Mouse (Mus musculus): ENCODE results near the gene Ncoa4. TPM values are rescaled to one million over a fixed set of nuclear protein-coding genes. Genes with fewer than 3 reads are reported as not detected.
"Not testable (repeated sequence)": the region's sequence is repeated elsewhere in the genome, so short reads cannot be mapped to it uniquely, and the experiment has no call there.

Ncoa4 gene
- total RNA-seq, 2 experiments from 2014 or later: 211 to 232 TPM

DNA sequence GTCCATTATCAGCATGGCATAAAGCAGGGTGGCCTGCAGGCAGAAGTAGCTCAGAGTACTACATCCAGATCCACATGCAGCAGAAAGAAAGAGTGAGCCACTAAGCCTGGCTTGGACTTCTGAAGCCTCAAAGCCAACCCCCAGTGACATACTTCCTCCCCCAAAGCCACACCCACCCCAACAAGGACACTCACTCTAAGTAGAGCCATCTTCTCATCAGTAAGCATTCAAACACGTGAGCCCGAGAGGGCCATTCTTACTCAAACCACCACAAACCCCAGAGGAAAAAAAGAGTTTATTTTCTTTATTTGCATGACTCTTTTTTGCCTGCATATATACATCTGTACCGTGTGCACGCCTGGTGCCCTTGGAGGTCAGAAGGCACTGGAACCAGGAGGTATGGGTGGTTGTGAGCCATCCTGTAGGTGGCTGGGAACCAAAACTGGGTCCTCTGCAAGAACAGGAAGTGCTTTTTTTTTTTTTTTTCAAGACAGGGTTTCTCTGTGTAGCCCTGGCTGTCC is 455 bp upstream of the Ncoa4 start:
- peak; percentile 43 for ATAC-seq (replicated peaks; ENCODE audit: poor library complexity, severe bottlenecking)

DNA sequence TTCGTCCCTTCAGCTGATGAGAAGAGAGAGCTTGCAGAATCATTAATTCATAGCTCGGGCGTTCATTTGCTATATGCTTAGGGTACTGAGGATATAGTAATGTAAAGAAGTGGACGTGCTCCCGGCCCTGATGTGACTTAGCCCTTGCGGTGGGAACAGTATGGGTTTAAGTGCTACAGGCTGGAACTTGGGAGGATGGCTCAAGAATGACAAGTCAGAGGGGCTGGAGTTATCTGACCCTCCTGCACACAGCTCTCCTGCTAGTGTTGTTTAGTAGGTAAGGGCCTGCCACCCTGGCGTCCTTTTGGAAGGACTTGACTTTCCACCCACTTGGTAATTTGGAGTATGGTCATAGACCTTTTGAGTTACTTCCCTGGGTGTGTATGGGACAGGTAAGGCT is 898 bp downstream of the Ncoa4 start:
- no peak for ATAC-seq (replicated peaks; ENCODE audit: poor library complexity, severe bottlenecking)

DNA sequence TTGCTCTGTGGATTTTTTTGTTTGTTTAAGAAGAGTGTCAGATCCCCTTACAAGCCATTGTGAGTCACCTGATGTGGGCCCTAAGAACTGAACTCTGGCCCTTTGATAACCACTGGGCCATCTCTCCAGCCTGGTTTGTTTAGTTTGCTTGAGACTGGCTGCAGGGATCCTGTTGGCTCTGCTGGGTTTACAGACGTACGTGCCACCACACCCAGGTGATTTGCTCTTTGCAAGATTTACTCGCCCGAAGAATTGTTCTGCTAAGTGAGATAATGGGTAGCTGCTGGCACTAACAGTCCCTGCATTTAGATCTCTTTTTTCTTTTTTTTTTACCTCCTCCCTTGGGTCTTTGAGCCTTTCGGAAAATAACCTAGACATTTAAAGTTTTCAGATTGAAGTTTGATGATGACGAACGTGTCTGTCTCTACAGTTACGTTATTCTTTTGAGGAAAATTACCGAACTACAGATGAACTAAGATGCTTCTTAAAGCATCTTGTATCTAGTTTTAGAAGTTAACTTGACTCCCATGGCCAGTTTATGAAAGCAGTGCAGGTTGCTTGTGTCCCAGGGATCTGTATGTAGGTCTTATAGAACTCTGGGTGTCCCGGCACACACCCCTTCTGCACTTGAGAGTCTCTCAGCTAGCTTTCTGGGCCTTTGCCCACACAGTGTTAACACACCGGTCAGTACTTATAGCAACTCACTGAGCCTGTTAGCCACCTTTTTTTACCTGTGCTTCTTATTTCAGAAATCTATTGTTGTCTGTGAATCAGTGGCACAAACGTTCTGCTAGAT is 1.6 kb downstream of the Ncoa4 start:
- ATAC-seq (replicated peaks; ENCODE audit: poor library complexity, severe bottlenecking): no peak

DNA sequence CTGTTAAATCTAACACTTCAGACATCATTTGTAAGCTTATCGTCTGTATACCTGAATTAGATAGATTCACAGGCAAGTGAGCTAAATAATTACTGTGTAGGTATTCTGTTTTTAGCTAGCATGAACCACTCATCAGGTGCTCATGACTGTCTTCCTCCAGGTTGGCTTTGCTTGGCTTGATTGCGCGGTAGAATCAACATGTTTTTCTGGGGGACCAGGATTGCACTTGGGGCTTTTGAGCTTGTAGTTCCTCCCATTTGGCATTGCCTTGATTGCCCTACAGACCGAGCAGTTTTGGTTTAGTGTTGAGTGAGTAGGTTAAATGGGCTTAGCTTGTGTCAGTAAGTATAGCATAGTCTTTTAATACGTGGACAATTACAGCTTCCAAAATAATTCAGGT is 2.6 kb downstream of the Ncoa4 start:
- ATAC-seq (replicated peaks; ENCODE audit: poor library complexity, severe bottlenecking): no peak

DNA sequence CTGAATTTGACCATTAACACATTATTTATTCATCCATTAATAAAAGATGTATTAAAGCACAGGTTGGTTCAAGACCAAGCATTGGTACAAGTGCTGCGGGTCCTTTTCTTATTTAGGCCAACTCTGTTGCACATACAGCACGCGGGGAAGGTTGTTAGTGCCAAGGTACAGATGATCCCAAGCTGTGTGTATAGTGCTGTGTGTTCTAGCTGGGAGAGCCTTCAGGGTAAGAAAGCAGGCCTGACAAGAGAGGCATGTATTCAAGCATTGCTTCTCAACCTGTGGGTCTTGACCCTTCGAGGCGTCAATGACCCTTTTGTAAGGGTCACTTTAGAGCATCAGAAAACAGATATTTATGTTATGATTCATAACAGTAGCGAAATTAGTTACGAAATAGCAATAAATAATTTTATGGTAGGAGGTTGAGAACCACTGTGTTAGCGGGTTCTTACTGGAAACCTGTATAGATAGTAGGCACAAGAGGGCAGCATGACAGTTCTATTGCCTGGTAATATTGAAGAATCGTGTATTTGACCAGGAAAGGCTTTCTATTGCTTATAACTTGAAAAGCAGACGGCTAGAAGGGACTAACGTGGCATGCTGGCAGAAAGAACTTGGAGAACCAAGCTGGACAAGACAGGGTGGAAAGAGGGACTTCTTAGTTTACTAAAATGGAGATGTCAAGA is 3.7 kb downstream of the Ncoa4 start:
- ATAC-seq (replicated peaks; ENCODE audit: poor library complexity, severe bottlenecking): no peak

DNA sequence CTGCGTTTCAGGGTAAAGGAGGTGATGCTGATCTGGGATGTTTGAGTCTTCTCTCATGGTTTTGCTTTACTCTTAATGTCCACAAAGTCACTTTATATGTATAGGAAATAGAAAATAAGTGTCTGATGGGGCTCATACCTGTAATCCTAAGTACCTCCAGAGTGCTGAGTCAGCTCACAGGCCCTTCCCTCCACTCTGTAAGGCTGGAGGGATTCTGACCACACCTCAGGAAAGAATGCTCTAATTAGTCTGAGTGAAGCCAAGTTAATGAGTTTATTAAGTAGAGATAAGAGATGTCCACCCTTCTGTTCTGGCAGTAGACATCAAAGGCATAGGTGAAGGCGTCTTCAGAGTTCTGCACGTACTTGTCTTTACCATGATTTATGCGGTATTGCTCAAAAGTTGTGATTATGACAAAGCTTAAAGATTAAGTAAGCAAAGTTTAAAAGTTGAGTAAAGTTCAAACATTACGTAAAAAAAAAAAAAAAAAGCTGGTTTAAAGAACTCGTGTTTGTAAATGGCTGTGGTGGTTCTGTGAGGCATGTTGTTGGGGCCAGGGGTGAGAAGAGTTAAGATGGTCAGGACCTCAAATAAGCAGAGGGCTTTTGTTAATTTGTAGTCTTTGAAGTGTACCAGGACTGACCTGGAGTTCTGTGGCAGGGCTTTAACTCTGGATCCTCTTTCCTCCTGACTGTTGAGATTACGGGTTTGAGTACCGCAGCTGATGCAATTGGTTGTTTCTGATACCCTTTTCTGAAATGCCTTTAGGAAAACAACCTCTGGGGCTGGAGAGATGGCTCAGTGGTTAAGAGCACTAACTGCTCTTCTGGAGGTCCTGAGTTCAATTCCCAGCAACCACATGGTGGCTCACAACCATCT is 4.7 kb downstream of the Ncoa4 start:
- ATAC-seq (replicated peaks; ENCODE audit: poor library complexity, severe bottlenecking): peak; percentile 0; the same call in 1 of the 2 replicates

DNA sequence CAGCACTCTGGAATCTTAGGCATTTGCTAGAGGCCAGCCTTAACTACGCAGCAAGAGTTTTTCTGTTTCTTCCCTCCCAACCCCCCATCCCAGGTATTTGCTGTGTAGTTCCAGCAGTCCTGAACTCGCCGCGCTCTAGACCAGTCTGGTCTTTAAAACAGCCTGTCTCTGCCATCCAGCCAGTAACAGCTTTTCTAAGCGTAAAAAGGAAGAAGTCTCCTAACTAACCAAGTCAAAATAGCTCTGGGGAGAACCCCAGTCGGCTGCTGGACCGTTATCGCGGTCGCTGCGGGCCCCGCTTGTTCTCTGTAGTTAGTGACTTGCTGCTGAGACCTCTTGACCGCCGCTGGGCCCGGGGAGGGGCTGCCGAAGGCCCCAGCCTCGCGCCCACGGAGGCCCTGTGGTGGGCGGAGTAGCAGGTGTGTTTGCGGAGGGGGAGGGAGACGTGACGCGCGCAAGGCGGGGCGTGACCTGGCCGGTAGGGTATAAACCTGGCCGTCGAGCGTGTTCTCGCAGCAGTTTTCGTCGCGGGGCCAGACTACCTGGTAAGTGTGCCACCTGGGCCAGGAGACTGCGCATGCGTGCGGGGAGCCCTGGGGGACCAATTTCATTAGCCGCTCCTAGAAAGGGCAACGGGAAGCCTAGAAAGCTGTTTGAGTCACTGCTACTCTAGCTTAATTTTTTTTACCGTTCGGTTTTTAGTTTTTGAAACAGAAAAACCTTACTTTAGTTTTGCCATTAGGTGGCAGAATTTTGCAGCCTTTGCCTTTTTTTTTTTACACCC is 5.8 kb downstream of the Ncoa4 start:
- peak; percentile 81 for ATAC-seq (replicated peaks; ENCODE audit: poor library complexity, severe bottlenecking)

DNA sequence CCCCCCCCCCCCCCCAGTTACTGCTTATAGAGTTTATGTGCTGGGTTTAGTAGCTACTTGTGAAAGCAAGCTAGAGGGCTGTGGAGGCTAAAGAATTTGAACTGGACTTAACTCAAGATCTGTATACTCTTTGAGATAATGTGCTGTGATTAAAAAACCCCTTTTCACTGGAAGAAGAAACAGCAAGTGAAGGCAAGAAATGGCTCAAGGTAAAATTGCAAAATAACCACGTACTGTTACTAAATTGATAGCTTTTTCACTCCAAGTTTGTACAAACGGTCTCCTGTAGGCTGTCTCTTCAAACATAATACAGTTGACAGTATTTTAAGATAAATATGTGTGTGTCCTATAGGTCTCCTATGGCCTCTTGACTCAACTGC is 6.4 kb downstream of the Ncoa4 start:
- no peak for ATAC-seq (replicated peaks; ENCODE audit: poor library complexity, severe bottlenecking)

DNA sequence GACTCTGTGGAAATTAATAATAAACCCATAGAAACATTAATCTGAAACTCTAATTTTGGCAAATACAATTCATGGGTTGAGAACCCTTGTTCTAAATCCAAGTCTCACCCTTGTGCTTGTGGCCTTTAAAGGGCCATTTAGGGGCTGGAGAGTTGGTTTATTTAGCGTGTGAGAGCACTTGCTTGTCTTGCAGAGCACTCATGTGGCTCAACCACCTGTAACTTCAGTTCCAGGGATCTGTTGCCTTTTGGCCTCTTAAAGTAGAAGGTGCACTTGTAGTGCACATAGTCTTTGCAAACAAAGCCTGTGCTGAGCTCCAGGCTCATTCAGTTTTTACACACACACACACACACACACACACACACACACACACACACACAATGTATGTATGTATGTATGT is 7.2 kb downstream of the Ncoa4 start:
- ATAC-seq (replicated peaks; ENCODE audit: poor library complexity, severe bottlenecking): no peak

DNA sequence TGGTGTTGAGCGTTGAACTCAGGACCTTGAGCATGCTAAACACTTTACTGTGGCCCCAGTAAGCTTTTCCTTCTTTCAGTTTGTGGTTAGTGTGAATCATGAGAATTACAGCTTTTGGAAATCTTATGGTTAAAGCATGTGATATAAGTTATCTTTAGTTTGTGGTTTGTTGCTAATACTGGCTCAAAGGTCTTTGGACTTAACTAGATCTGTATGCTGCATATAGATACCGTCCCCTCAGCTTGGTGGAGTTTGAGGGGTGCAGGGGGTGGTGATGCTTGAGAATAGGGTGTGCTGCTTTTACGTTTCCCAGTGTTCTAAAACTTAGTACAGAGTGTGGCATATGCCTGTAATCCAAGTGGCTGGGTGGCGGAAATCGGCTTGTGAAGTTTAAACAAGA is 7.7 kb downstream of the Ncoa4 start:
- ATAC-seq (replicated peaks; ENCODE audit: poor library complexity, severe bottlenecking): no peak; the same call in 1 of the 2 replicates

DNA sequence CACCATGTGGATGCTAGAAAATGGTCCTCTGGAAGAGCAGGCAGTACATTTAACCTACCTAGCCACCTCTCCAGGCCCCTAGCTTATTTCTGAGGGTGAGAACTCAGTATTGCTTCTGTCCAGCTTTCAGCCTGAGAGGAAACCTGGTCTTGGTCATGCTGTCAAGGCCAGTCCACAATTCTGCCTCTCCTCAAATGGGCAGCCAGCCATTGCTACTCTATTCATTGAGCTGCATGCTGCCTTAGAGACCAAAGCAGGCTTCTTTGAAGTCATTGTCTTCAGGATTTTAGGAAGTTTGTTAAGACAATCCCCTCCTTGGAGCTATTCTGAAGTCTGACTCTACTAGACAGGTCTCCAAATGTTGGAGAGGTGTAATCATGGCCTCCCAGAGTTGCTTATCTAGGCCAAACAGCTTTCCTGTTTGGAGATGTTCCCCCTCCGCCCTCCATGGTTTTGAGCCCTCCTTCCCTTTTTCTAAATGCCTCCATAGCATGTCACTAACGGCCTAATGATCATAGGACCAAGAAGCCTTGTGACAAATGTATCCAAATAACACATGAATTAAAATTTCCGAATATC is 9.1 kb downstream of the Ncoa4 start:
- peak; percentile 23; the same call in 1 of the 2 replicates for ATAC-seq (replicated peaks; ENCODE audit: poor library complexity, severe bottlenecking)

DNA sequence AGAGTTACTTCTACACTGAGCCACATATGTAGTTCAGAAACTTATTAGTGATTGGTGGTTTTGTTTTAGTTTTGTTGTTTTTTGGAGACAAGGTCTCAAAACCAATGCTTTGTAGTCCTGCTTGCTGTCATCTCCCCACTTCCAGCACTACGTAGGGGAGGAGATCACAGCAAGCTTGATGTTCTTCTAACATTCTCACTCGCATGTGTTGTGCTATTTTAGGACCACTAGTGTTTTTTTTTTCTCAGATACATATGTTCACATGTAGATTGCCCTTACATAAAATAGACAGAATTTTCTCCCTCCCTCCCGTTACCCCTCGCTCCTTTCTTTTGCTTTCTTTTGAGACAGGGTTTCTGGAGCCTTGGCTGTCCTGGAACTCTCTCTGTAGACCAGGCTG is 10.5 kb downstream of the Ncoa4 start:
- ATAC-seq (replicated peaks; ENCODE audit: poor library complexity, severe bottlenecking): no peak

DNA sequence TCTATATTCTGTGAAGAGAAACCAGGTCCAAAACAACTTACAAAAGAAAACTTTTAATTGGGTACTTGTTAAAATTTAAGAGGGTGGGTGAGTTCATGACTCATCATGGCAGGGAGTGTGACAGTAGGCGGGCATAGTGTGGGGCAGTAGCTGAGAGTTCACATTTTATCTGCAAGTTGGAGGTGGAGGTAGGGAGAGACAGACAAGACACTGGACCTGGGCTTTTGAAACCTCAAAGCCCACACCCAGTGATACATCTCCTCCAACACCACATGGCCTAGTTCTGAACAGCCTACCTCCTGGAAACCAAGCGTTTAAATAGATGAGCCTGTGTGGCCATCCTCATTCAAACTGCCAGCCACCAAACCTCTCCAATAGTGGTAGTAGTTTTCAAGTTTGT is 15.6 kb downstream of the Ncoa4 start:
- no peak for ATAC-seq (replicated peaks; ENCODE audit: poor library complexity, severe bottlenecking)

DNA sequence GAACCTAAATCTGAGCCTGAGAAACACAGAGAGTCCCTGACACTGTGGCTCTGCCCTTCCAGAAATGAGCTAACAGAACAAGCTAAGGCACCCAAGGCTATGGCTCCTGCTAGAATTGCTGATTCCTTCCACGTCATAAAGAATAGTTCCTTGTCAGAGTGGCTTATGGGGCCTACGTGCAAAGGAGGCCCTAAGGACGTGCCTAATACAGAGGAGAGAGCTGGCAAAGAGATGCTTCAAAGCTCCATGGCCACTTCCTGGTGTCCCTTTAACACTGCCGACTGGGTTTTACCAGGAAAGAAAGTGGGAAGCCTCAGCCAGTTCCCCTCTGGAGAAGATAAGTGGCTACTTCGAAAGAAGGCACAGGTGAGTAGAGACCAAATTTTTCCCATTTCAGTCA is 16.9 kb downstream of the Ncoa4 start:
- not testable (repeated sequence) for ATAC-seq (replicated peaks; ENCODE audit: poor library complexity, severe bottlenecking)

DNA sequence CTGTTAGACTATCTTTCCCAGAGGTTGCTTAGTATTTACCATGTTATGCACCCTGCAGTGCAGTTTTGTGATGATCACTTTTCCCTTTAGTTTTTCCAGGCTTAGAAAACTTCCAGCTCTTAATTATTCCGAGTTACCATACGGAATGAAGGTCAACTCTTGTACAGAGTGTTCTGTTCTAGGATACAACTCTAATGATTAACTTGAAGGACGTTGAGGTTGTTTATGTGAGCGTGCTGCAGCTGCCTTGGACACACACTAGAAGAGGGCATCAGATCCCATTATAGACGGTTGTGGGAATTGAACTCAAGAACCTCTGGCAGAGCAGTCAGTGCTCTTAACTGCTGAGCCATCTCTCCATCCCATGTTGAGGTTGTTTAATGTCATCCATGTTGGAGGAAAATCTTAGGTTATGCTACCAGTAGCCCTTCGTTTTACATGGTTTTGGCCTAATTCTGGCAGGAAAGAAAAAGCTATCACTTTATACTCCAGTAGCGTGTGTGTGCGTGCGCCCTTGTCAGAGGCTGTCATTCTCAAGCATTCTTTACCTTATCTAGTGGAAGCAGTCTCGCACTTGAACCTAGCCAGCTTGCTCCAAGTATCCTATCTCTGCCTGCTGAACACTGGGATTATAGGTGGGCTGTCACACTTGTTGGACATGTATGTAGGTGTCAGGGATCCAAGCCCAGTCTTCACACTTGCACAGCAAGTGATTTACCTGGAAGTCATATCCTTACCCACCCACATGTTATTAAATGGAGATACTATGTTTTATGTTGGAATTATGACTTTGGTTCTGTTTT is 19.9 kb downstream of the Ncoa4 start:
- ATAC-seq (replicated peaks; ENCODE audit: poor library complexity, severe bottlenecking): no peak

DNA sequence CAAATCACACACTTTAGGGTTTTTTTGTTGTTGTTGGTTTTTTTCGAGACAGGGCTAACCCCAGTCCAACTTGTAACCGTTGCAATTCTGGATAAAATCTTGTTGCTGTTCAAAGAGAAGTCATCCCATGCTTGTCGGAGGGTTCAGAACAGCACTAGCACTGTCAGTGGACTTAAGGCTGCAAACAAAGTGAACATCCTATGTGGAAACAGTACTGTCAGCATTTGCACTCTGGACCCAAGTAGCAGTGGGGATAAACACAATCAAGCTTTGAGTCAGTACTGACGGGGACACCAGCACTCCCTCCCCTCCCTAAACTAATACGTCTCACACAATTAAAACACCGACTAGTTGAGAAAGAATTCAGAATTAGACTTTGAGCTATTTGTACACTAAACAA is 21.2 kb downstream of the Ncoa4 start:
- no peak for ATAC-seq (replicated peaks; ENCODE audit: poor library complexity, severe bottlenecking)

DNA sequence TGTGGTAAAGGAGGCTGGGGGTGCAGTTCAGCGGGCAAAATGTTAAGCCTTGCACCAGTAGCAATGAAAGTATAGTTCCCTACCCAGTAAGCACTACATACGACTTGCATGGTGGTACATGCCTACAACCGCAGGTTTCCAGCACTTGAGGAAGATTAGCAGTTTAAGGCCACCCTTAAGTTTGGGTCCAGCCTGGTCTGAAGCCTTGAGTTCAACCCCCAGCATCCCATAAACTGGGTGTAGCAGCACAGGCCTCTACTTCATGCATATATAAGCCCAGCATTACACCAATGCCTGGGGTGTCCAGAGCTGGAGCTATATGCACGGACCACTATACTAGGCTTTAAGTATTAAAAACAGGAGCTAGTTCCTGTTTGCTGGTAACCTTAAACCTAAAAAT is 24.2 kb downstream of the Ncoa4 start:
- no peak for ATAC-seq (replicated peaks; ENCODE audit: poor library complexity, severe bottlenecking)

DNA sequence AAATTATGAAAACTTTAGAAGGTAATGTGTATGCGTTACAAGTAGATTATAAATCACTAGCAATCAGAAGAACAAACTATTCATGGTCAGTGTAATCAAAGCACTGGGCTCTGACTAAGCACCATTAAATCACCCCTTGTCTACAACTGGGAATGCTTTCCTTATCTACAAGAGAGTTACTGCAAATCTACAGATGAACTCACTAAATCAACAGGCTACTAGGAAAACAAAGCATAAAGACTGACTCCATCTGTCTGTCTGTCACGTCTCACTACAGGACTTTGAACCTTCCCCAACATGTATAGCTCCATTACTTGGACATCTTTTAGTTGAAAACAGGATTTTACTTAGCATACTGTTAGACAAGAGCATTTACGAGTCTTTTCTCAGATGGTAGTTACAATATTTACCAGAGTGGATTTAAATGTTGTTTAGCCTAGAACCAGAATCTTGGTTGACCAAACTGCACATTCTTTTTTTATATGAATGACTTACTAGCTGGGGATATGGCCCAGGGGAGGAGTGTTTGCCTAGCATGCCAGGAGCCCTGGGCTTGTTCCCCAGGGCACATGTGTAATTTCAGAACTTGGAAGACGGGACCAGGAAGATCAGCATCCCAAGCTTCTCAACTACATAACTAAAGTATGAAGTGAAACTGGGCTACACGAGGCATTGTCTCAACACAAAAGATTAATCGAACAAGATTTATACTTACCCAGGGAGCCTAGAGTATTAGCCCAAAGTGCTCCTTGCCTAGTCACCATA is 31.1 kb downstream of the Ncoa4 start:
- ATAC-seq (replicated peaks; ENCODE audit: poor library complexity, severe bottlenecking): no peak
